Mouse (Mus musculus) megakaryocyte, embryonic 14.5 days (primary cell): ENCODE measurements around the gene Olfr960. TPM values are rescaled to one million over a fixed set of nuclear protein-coding genes. Genes with fewer than 3 reads are reported as not detected.

Source experiments
- H3K27me3 ChIP-seq: replicated peaks from 2 replicates; pipeline ENCODE3; 2012; ENCODE audit warnings: inconsistent platforms
- H3K36me3 ChIP-seq: replicated peaks from 2 replicates; pipeline ENCODE3; 2012; ENCODE audit warnings: low read length, inconsistent platforms, mixed read lengths
- H3K4me1 ChIP-seq: 2 replicates; pipeline ENCODE4 v1.6.1; 2012; ENCODE audit warnings: inconsistent platforms
- H3K4me3 ChIP-seq: replicated peaks from 2 replicates; pipeline ENCODE3; 2012; ENCODE audit warnings: moderate library complexity, mild to moderate bottlenecking, inconsistent platforms
- H3K9me3 ChIP-seq: 2 replicates; pipeline ENCODE4 v1.6.1; 2012; ENCODE audit warnings: inconsistent platforms
- FLI1 ChIP-seq: IDR thresholded peaks from 2 replicates; pipeline ENCODE4 v1.6.1; 2012; ENCODE audit warnings: low read length, inconsistent platforms, mixed read lengths
- GATA1 ChIP-seq: IDR thresholded peaks from 3 replicates; pipeline ENCODE4 v1.6.1; 2012; ENCODE audit warnings: mixed read lengths, low read length, inconsistent platforms, borderline replicate concordance
- polyA plus RNA-seq: library from polyadenylated mRNA; stranded (reverse); fragments of >175 nt; gene quantifications from 2 replicates; pipeline ENCODE4 v1.2.3, GENCODE M21; 2012; ENCODE audit warnings: low replicate concordance; ENCODE audit not compliant: insufficient read depth

Olfr960 gene
- not detected in 2 replicates for polyA plus RNA-seq

DNA sequence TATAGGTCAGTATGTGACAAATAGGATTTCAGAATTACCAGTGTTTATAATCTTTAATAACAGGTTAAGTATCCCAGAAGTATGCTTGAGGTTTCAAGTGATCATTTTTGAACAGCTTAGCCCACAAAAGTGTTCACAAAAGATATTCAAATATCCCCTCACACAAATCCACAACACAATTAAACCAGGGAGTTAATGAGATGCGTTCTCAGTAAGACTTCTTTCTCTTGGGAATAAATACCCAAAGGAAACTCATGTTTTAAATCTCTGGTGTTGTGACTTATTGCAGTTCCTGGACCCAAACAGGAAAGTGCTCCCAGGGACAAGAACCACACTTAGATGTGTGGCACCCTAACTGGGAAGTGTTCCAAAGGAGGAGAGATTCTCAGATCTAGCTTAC, at the start of gene Olfr960:
Olfr960 (plus strand) TSS at position 301 of the 400 bp plus-strand sequence.
- H3K9me3 ChIP-seq = no peaks in the 10 kb centered on the region
- H3K36me3 ChIP-seq = no peaks in the 10 kb centered on the region
- H3K27me3 ChIP-seq = no peaks in the 10 kb centered on the region
- TF ChIP-seq GATA1 (no peak), FLI1 (no peak)
- H3K4me1 ChIP-seq = no peaks in the 10 kb centered on the region
- H3K4me3 ChIP-seq = no peak within 1 kb of the TSS

GRCm38 (mm10) chr9:39575469-39575868, 45.7 kb upstream of the Olfr960 start, which contains the start of gene Olfr959:
Olfr959 (minus strand) TSS chr9:39575569.
- no peak for TF ChIP-seq GATA1
- no peaks in the 10 kb centered on the region for H3K27me3 ChIP-seq
- H3K36me3 ChIP-seq = no peaks in the 10 kb centered on the region
- no peaks in the 10 kb centered on the region for H3K4me1 ChIP-seq
- no peak within 1 kb of the TSS for H3K4me3 ChIP-seq
- peaks cover 7% of the 10 kb centered on the region; the same call in 1 of the 2 replicates for H3K9me3 ChIP-seq

DNA sequence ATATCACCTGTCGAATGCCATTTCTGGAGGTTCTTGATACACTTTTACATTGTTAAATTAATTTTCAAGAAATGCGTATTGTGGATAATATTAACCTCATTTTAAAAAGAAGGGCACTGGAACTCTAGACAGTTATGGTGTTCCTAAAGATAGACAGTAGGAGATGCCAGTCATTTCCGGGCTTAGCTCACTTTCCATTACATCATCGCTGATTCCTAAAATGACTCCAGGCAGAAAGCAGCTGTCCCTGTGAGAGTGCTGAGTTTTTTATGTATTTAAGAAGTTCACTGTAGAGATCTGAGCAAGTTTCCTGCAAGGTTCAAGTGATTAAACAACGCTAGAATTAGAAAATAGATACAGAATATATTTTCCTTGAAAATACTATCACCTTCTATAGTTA, 44.1 kb upstream of the Olfr960 start:
- Histone ChIP-seq H3K4me3 (no peak overlapping the region), H3K36me3 (no peaks in the 10 kb centered on the region), H3K27me3 (no peaks in the 10 kb centered on the region), H3K9me3 (peaks cover 7% of the 10 kb centered on the region; the same call in 1 of the 2 replicates), H3K4me1 (no peaks in the 10 kb centered on the region)
- no peak for TF ChIP-seq GATA1
- no peak for TF ChIP-seq FLI1

- no peaks in the 10 kb centered on the region for H3K4me1 ChIP-seq
- H3K27me3 ChIP-seq = peaks cover 15% of the 10 kb centered on the region
- H3K9me3 ChIP-seq = no peaks in the 10 kb centered on the region
- H3K36me3 ChIP-seq = no peaks in the 10 kb centered on the region
- TF ChIP-seq GATA1 = no peak
- TF ChIP-seq FLI1 = no peak
- H3K4me3 ChIP-seq = no peak overlapping the region
These were observed 18.4 kb upstream of the Olfr960 start for GRCm38 (mm10) chr9:39602536-39603332.

DNA sequence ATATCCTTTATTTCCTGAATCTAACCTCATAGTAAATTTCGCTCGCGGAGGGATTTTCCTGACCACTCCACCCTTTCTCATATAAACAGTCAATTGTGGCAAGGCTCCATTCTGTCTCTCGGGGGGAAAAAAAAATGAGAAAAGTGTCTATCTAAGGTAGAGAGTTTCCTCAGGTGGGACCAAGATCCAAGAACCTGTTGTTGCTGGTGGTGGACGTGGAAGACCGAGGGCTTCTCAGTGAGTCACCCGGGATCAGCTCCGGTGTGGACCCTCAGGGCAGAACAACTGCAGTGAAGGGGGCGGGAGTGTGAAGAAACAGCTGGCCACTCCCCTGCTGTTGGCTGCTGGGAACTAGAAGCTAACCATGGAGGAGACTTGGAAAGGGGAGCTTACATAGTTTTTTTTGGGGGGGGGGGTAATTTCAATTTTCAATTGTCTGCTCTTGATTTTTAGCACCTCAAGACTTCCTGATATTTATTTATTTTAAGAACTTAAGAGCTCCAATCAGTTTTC, 17.8 kb upstream of the Olfr960 start:
- Histone ChIP-seq H3K36me3 (no peaks in the 10 kb centered on the region), H3K27me3 (peaks cover 15% of the 10 kb centered on the region), H3K4me1 (no peaks in the 10 kb centered on the region), H3K9me3 (no peaks in the 10 kb centered on the region), H3K4me3 (no peak overlapping the region)
- no peak for TF ChIP-seq GATA1
- no peak for TF ChIP-seq FLI1

DNA sequence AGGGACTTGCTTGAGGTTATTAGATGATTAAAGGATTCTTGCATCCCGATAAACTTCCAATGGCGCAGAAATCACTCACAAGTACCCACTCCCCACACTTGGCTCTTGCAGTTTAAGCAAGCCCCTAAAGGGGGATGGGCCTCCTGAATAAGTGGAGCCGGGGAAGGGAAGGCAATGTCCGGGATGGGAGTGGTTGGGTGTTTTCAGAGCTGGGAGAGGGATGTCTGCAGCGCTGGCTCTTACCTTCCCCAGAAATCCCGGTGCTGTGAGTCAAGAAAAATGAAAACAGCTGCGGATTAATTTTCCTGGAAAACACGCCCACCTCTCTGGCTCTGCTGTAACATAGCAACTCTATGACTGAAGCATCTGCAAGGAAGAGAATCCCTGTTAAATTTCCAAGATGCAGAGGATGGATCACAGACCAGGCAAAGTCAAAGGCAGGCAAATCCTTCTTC, 17.1 kb upstream of the Olfr960 start, which contains the start of gene AW551984:
AW551984 (minus strand) TSS at position 405 of the 455 bp plus-strand sequence.
- H3K4me3 ChIP-seq = no peak within 1 kb of the TSS
- no peaks in the 10 kb centered on the region for H3K36me3 ChIP-seq
- H3K4me1 ChIP-seq = no peaks in the 10 kb centered on the region
- no peak for TF ChIP-seq GATA1
- no peak for TF ChIP-seq FLI1
- H3K9me3 ChIP-seq = no peaks in the 10 kb centered on the region
- peaks cover 15% of the 10 kb centered on the region for H3K27me3 ChIP-seq

GRCm38 (mm10) chr9:39608497-39608896, 12.7 kb upstream of the Olfr960 start:
- no peaks in the 10 kb centered on the region for H3K36me3 ChIP-seq
- H3K4me3 ChIP-seq = no peak overlapping the region
- TF ChIP-seq FLI1 (no peak), GATA1 (no peak)

GRCm38 (mm10) chr9:39610355-39610754, 10.8 kb upstream of the Olfr960 start, which contains the start of gene Olfr148:
Olfr148 (plus strand) TSS chr9:39610655.
- Histone ChIP-seq H3K9me3 (no peaks in the 10 kb centered on the region), H3K27me3 (no peaks in the 10 kb centered on the region), H3K4me3 (no peak within 1 kb of the TSS), H3K36me3 (no peaks in the 10 kb centered on the region), H3K4me1 (no peaks in the 10 kb centered on the region)
- no peak for TF ChIP-seq GATA1

More at GRCm38 (mm10) chr9:39608497-39608896, 12.7 kb upstream of the Olfr960 start:
- Histone ChIP-seq H3K27me3 (peaks cover 5% of the 10 kb centered on the region), H3K9me3 (no peaks in the 10 kb centered on the region), H3K4me1 (no peaks in the 10 kb centered on the region)

- H3K36me3 ChIP-seq = no peaks in the 10 kb centered on the region
- TF ChIP-seq FLI1 = no peak
- no peak for TF ChIP-seq GATA1
- no peaks in the 10 kb centered on the region for H3K4me1 ChIP-seq
- no peaks in the 10 kb centered on the region for H3K27me3 ChIP-seq
- no peaks in the 10 kb centered on the region for H3K9me3 ChIP-seq
- no peak overlapping the region for H3K4me3 ChIP-seq
These were observed 9.2 kb upstream of the Olfr960 start for GRCm38 (mm10) chr9:39611953-39612352.

- TF ChIP-seq FLI1 (no peak), GATA1 (no peak)
- Histone ChIP-seq H3K36me3 (no peaks in the 10 kb centered on the region), H3K4me1 (no peaks in the 10 kb centered on the region), H3K4me3 (no peak overlapping the region), H3K27me3 (no peaks in the 10 kb centered on the region), H3K9me3 (no peaks in the 10 kb centered on the region)
These were observed 2.6 kb downstream of the Olfr960 start for GRCm38 (mm10) chr9:39623783-39624182.
